Mouse (Mus musculus): ENCODE data around the gene Abcc3. TPM values are rescaled to one million over a fixed set of nuclear protein-coding genes. Genes with fewer than 3 reads are reported as not detected.

Gene Abcc3
- polyA plus RNA-seq, 1 experiment from 2014 or later: 7.7 TPM

GRCm38 (mm10) chr11:94318056-94318455, 74.7 kb downstream of the Abcc3 start:
- peaks cover 42% of the 10 kb centered on the region for H3K4me1 ChIP-seq
- no peaks in the 10 kb centered on the region for H3K27me3 ChIP-seq (replicated peaks)
- H3K9me3 ChIP-seq: no peaks in the 10 kb centered on the region
- no peak overlapping the region for H3K4me2 ChIP-seq
- no peak overlapping the region for H3K9ac ChIP-seq
- no peak overlapping the region for H3K27ac ChIP-seq
- H3K36me3 ChIP-seq: 0 out of 2 replicates have a peak, but pooled peaks cover 4% of the 10 kb centered on the region
- no peak overlapping the region for H3K4me3 ChIP-seq (replicated peaks)
- ATAC-seq (ENCODE audit: insufficient read depth, low FRiP score, low read depth): no peak
- WGBS: 73% methylated on average over 5 of the region's 5 CpGs

- no peak overlapping the region for H3K4me2 ChIP-seq
- peaks cover 36% of the 10 kb centered on the region for H3K4me1 ChIP-seq
- 50% methylated on average over 4 of the region's 4 CpGs for WGBS
- H3K9ac ChIP-seq: no peak overlapping the region
- 0 out of 2 replicates have a peak, but pooled peaks cover 4% of the 10 kb centered on the region for H3K36me3 ChIP-seq
- H3K27ac ChIP-seq: no peak overlapping the region
- H3K4me3 ChIP-seq (replicated peaks): no peak overlapping the region
- no peaks in the 10 kb centered on the region for H3K9me3 ChIP-seq
- H3K27me3 ChIP-seq (replicated peaks): no peaks in the 10 kb centered on the region
- ATAC-seq (ENCODE audit: insufficient read depth, low FRiP score, low read depth): no peak
Observed at GRCm38 (mm10) chr11:94317515-94317914, 75.3 kb downstream of the Abcc3 start.

GRCm38 (mm10) chr11:94317014-94317413, 75.8 kb downstream of the Abcc3 start:
- Histone ChIP-seq H3K9me3 (no peaks in the 10 kb centered on the region), H3K9ac (no peak overlapping the region), H3K27me3 (replicated peaks) (no peaks in the 10 kb centered on the region), H3K36me3 (0 out of 2 replicates have a peak, but pooled peaks cover 4% of the 10 kb centered on the region), H3K4me1 (peaks cover 35% of the 10 kb centered on the region), H3K4me2 (no peak overlapping the region), H3K4me3 (replicated peaks) (no peak overlapping the region), H3K27ac (no peak overlapping the region)
- no peak for ATAC-seq (ENCODE audit: insufficient read depth, low FRiP score, low read depth)
- WGBS: 40% methylated on average over 1 of the region's 1 CpGs

- H3K4me1 ChIP-seq: peaks cover 35% of the 10 kb centered on the region
- no peaks in the 10 kb centered on the region for H3K9me3 ChIP-seq
- ATAC-seq (ENCODE audit: insufficient read depth, low FRiP score, low read depth): no peak
- no peak overlapping the region for H3K4me2 ChIP-seq
- 0 out of 2 replicates have a peak, but pooled peaks cover 4% of the 10 kb centered on the region for H3K36me3 ChIP-seq
- no peak overlapping the region for H3K4me3 ChIP-seq (replicated peaks)
- no peaks in the 10 kb centered on the region for H3K27me3 ChIP-seq (replicated peaks)
- no peak overlapping the region for H3K9ac ChIP-seq
- 68% methylated on average over 2 of the region's 2 CpGs for WGBS
- no peak overlapping the region for H3K27ac ChIP-seq
Observed at GRCm38 (mm10) chr11:94316528-94316927, 76.3 kb downstream of the Abcc3 start.

GRCm38 (mm10) chr11:94315308-94315707, 77.5 kb downstream of the Abcc3 start:
- H3K9ac ChIP-seq: no peak overlapping the region
- 0 out of 2 replicates have a peak, but pooled peaks cover 4% of the 10 kb centered on the region for H3K36me3 ChIP-seq
- WGBS: 36% methylated on average over 1 of the region's 1 CpGs
- ATAC-seq (ENCODE audit: insufficient read depth, low FRiP score, low read depth): no peak
- H3K4me3 ChIP-seq (replicated peaks): no peak overlapping the region
- peaks cover 35% of the 10 kb centered on the region for H3K4me1 ChIP-seq
- no peaks in the 10 kb centered on the region for H3K27me3 ChIP-seq (replicated peaks)
- no peak overlapping the region for H3K4me2 ChIP-seq
- H3K27ac ChIP-seq: no peak overlapping the region
- no peaks in the 10 kb centered on the region for H3K9me3 ChIP-seq

- H3K4me1 ChIP-seq: peaks cover 35% of the 10 kb centered on the region
- no peaks in the 10 kb centered on the region for H3K36me3 ChIP-seq
- 39% methylated on average over 2 of the region's 2 CpGs for WGBS
- H3K4me2 ChIP-seq: no peak overlapping the region
- H3K27ac ChIP-seq: no peak overlapping the region
- H3K4me3 ChIP-seq (replicated peaks): no peak overlapping the region
- H3K9ac ChIP-seq: no peak overlapping the region
- H3K27me3 ChIP-seq (replicated peaks): no peaks in the 10 kb centered on the region
- no peaks in the 10 kb centered on the region for H3K9me3 ChIP-seq
- no peak for ATAC-seq (ENCODE audit: insufficient read depth, low FRiP score, low read depth)
Observed at GRCm38 (mm10) chr11:94314098-94314652, 78.6 kb downstream of the Abcc3 start.

- 76% methylated on average over 1 of the region's 1 CpGs for WGBS
- no peak overlapping the region for H3K27ac ChIP-seq
- H3K4me3 ChIP-seq (replicated peaks): no peak overlapping the region
- H3K9me3 ChIP-seq: no peaks in the 10 kb centered on the region
- H3K4me1 ChIP-seq: peaks cover 32% of the 10 kb centered on the region
- no peaks in the 10 kb centered on the region for H3K36me3 ChIP-seq
- no peak overlapping the region for H3K4me2 ChIP-seq
- no peaks in the 10 kb centered on the region for H3K27me3 ChIP-seq (replicated peaks)
- ATAC-seq (ENCODE audit: insufficient read depth, low FRiP score, low read depth): no peak
- H3K9ac ChIP-seq: no peak overlapping the region
Observed at GRCm38 (mm10) chr11:94312733-94313132, 80.1 kb downstream of the Abcc3 start.

- WGBS: 87% methylated on average over 9 of the region's 9 CpGs
- H3K27ac ChIP-seq: no peak overlapping the region
- H3K4me2 ChIP-seq: no peak overlapping the region
- H3K4me1 ChIP-seq: no peaks in the 10 kb centered on the region
- no peaks in the 10 kb centered on the region for H3K27me3 ChIP-seq (replicated peaks)
- no peak overlapping the region for H3K9ac ChIP-seq
- ATAC-seq (ENCODE audit: insufficient read depth, low FRiP score, low read depth): no peak
- no peak overlapping the region for H3K4me3 ChIP-seq (replicated peaks)
- peaks cover 61% of the 10 kb centered on the region for H3K36me3 ChIP-seq
- no peaks in the 10 kb centered on the region for H3K9me3 ChIP-seq
Observed at GRCm38 (mm10) chr11:94294996-94295845, 97.6 kb downstream of the Abcc3 start.

Other genes starting within 250 kb of the Abcc3 start
- 54.8 and 65.2 TPM in 2 replicates for gene Tob1, start 181.5 kb downstream of the Abcc3 start, polyA plus RNA-seq (2015; fragmentation: Nextera tagmentation; extraction: Ambion mirVana)
- gene Wfikkn2, start 147.0 kb downstream of the Abcc3 start, polyA plus RNA-seq (2015; fragmentation: Nextera tagmentation; extraction: Ambion mirVana): 2.7 and 2.9 TPM in 2 replicates
- gene Gm21885, start 111.1 kb downstream of the Abcc3 start, polyA plus RNA-seq (2015; fragmentation: Nextera tagmentation; extraction: Ambion mirVana): 6.4 and 10.9 TPM in 2 replicates
- gene Luc7l3, start 71.0 kb downstream of the Abcc3 start, polyA plus RNA-seq (2015; fragmentation: Nextera tagmentation; extraction: Ambion mirVana): 116 TPM in 2 replicates
- 24.2 and 27.3 TPM in 2 replicates for gene Ankrd40, start 65.0 kb downstream of the Abcc3 start, polyA plus RNA-seq (2015; fragmentation: Nextera tagmentation; extraction: Ambion mirVana)
- gene Cacna1g, start 81.2 kb upstream of the Abcc3 start, polyA plus RNA-seq (2015; fragmentation: Nextera tagmentation; extraction: Ambion mirVana): 7.8 and 8.3 TPM in 2 replicates
- gene Spata20, start 93.2 kb upstream of the Abcc3 start, polyA plus RNA-seq (2015; fragmentation: Nextera tagmentation; extraction: Ambion mirVana): 0.17 and 0.45 TPM in 2 replicates
- gene Epn3, start 107.0 kb upstream of the Abcc3 start, polyA plus RNA-seq (2015; fragmentation: Nextera tagmentation; extraction: Ambion mirVana): 12.0 and 12.4 TPM in 2 replicates
- 1.9 and 2.7 TPM in 2 replicates for gene Mycbpap, start 128.7 kb upstream of the Abcc3 start, polyA plus RNA-seq (2015; fragmentation: Nextera tagmentation; extraction: Ambion mirVana)
- 3.5 and 4.0 TPM in 2 replicates for gene Rsad1, start 156.3 kb upstream of the Abcc3 start, polyA plus RNA-seq (2015; fragmentation: Nextera tagmentation; extraction: Ambion mirVana)
- gene Chad, start 172.1 kb upstream of the Abcc3 start, polyA plus RNA-seq (2015; fragmentation: Nextera tagmentation; extraction: Ambion mirVana): 7.3 and 7.7 TPM in 2 replicates
- gene Acsf2, start 208.9 kb upstream of the Abcc3 start, polyA plus RNA-seq (2015; fragmentation: Nextera tagmentation; extraction: Ambion mirVana): 4.4 and 6.4 TPM in 2 replicates
- gene Lrrc59, start 236.8 kb upstream of the Abcc3 start, polyA plus RNA-seq (2015; fragmentation: Nextera tagmentation; extraction: Ambion mirVana): 223 and 264 TPM in 2 replicates

All from stomach, embryonic 15.5 days (tissue).